Mouse (Mus musculus) C2C12 (cell line): ENCODE data around the gene Nsd2.

Experiments
- CTCF ChIP-seq: IDR thresholded peaks from one replicate; pipeline ENCODE4 v1.5.1; 2011; ENCODE audit not compliant: control insufficient read depth, insufficient read depth, insufficient read length
- MAX ChIP-seq: IDR thresholded peaks from one replicate; pipeline ENCODE4 v1.6.1; 2011; ENCODE audit warnings: mild to moderate bottlenecking, control low read depth
- MYOD1 ChIP-seq: IDR thresholded peaks from one replicate; pipeline ENCODE4 v1.6.1; 2011; ENCODE audit warnings: low read depth; ENCODE audit not compliant: control insufficient read depth, insufficient read length
- MYOG ChIP-seq: IDR thresholded peaks from one replicate; pipeline ENCODE4 v1.6.1; 2011; ENCODE audit not compliant: control insufficient read depth, insufficient read length; ENCODE audit errors: extremely low read depth
- USF1 ChIP-seq: IDR thresholded peaks from one replicate; pipeline ENCODE4 v1.6.1; 2011; ENCODE audit warnings: low read depth, mild to moderate bottlenecking, control low read depth, moderate library complexity

GRCm38 (mm10) chr5:33936120-33936707, 115.7 kb downstream of the Nsd2 start, which contains the start of gene Nelfa:
- no peak for TF ChIP-seq MAX
- no peak for TF ChIP-seq MYOG
- TF ChIP-seq CTCF, result no peak
- TF ChIP-seq USF1, result no peak
- TF ChIP-seq MYOD1, result no peak
